Mouse (Mus musculus) MEL (cell line): ENCODE results near the gene Saa3.

Experiments used
- CTCF ChIP-seq, 3 experiments: IDR thresholded peaks in 2 of 3; conservative IDR thresholded peaks in 1 of 3; 2 replicates each; pipeline ENCODE4 v1.5.1; 2011 to 2012; ENCODE audit warnings: low read length in 3 of 3, low read depth in 2 of 3, mild to moderate bottlenecking in 2 of 3, improper control_type of control experiment in 1 of 3, inconsistent platforms in 1 of 3, mixed read lengths in 1 of 3, moderate library complexity in 1 of 3; ENCODE audit not compliant: control insufficient read depth in 1 of 3, insufficient read depth in 1 of 3, poor library complexity in 1 of 3, severe bottlenecking in 1 of 3
- ETS1 ChIP-seq: IDR thresholded peaks from 2 replicates; pipeline ENCODE4 v1.6.1; 2012; ENCODE audit warnings: low read depth, mild to moderate bottlenecking, inconsistent platforms, low read length, improper control_type of control experiment, moderate library complexity
- GATA1 ChIP-seq: IDR thresholded peaks from 2 replicates; pipeline ENCODE4 v1.6.1; 2011; ENCODE audit warnings: low read depth, low read length, improper control_type of control experiment
- HCFC1 ChIP-seq: IDR thresholded peaks from 2 replicates; pipeline ENCODE4 v1.6.1; 2012; ENCODE audit warnings: low read depth, mild to moderate bottlenecking, inconsistent platforms, low read length, improper control_type of control experiment, moderate library complexity
- MAFK ChIP-seq: IDR thresholded peaks from 2 replicates; pipeline ENCODE4 v1.6.1; 2011; ENCODE audit warnings: low read depth, mild to moderate bottlenecking, low read length, improper control_type of control experiment, borderline replicate concordance
- POLR2A ChIP-seq, 2 experiments: IDR thresholded peaks; 2 replicates each; pipeline ENCODE4 v1.6.1; 2011 to 2012; ENCODE audit warnings: low read length in 2 of 2, mild to moderate bottlenecking in 2 of 2, control low read depth in 1 of 2, improper control_type of control experiment in 1 of 2, low read depth in 1 of 2, moderate library complexity in 1 of 2; ENCODE audit not compliant: control insufficient read depth in 1 of 2, insufficient read depth in 1 of 2, poor library complexity in 1 of 2
- SIN3A ChIP-seq: IDR thresholded peaks from 2 replicates; pipeline ENCODE4 v1.6.1; 2012; ENCODE audit warnings: low read length, improper control_type of control experiment, inconsistent platforms
- ZC3H11A ChIP-seq: IDR thresholded peaks from 2 replicates; pipeline ENCODE4 v1.6.1; 2012; ENCODE audit warnings: low read depth, mild to moderate bottlenecking, inconsistent platforms, low read length, improper control_type of control experiment

- no peak for TF ChIP-seq SIN3A
- TF ChIP-seq CTCF (IDR thresholded peaks at IDR 0.05 in 2 of 3, conservative IDR thresholded peaks at IDR 0.05 in 1 of 3; ENCODE audit: control insufficient read depth in 1 of 3, insufficient read depth in 1 of 3, low read depth in 2 of 3, low read length in 3 of 3, poor library complexity in 1 of 3, severe bottlenecking in 1 of 3): no peak
- no peak for TF ChIP-seq HCFC1
- TF ChIP-seq ZC3H11A: no peak
- TF ChIP-seq POLR2A (IDR thresholded peaks at IDR 0.05; ENCODE audit: control insufficient read depth in 1 of 2, insufficient read depth in 1 of 2, low read depth in 1 of 2, low read length in 2 of 2, poor library complexity in 1 of 2): no peak
- TF ChIP-seq GATA1: no peak
- TF ChIP-seq MAFK: no peak
- no peak for TF ChIP-seq ETS1
Measured at GRCm38 (mm10) chr7:46715600-46715999, at the start of gene Saa3.
